Mouse (Mus musculus) kidney, adult 8-10 months (tissue): ENCODE results near the gene Gab2.

Experiments used
- DNase-seq, 2 experiments: peaks; one replicate each; pipeline ENCODE4 v3.0.0; 2022

Gene Gab2

DNA sequence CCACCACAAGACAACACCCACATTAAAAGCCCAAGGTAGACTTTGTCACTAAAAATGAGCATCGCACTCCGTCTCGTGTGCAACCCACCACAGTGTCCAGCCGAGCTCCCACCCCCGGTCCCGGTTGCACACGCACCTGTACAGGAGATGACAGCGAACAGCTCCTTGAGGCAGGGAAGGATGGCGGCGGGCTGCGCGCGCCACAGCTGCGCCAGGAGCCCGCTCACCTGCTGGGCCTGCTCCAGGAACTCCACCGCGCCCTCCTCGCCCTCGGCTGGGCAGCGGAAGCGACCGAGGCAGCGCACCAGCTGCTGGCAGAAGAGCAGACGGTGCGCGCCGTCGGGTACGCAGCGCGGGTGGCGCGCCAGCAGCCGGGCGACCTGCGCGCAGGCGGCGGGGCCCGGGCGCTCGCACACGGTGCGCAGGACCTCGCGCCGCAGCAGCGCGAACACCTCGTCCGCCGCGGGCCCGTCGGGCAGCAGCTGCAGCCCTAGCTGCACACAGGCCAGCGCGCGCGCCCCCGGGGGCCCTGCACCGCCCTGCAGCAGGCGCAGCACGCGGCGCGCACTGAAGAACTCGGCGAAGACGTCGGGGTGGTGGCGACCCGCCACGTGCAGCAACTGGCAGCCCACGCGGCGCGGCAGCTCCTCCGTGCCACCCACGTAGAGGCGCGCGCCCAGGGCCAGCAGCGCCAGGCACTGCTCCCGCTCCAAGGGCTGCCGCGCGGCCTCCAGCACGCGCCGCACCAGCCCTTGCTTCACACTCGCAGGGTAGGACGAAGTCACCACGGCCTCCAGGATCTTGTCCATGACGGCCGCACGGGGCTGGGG is 244.0 kb downstream of the Gab2 start:
- DNase-seq = no peak

DNA sequence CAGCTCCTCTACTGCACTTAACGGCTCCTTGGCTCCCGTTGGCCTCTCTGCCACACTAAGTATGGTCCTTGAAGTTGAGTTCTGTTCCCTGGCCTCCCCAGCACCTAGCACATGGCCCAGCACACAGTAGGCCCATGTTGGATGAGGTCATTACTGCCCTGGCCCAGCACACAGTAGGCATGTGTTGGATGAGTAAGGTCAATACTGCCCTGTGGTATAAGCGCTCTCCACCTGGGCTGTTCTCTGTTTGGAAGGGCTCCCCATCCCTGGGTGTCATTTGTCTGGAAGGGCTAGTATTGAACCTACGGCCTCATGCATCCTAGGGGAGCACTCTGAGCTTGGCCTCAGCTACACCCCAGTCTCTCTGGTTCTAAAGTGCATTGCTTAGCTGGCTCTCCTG is 246.0 kb downstream of the Gab2 start:
- DNase-seq = no peak

DNA sequence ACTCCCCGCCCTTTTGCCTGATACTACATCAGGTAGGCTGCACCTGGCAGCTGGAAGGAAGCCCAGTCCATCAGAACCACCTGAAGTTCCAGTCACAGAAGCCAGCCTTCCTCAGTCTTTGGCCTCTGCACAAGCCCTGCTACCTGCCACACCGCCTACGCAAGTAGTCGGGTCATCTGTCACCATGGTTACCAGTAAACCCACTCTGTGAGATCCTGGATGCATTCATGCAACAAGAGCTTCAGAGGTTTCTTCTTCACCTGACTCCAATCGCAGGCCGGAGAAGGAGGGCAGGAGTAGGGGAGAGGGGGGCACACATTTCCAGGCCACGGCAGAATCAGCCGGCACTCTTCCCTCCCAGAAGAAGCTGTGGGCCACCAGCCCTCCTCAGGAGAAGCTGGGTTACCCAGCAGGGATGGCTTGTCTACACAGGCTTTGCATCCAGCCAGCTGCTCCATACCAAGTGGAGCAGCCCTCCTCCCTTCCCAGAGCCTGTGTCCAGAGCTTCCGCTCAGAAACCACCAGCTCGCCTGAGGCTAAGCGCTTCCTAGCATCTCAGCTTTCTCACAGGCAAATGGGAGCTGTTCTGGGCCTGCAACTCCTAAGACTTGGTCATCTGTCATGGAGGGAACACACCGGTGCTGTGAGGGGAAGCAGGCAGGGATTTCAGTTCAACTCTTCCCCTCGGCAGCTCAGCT is 247.7 kb downstream of the Gab2 start:
- DNase-seq = no peak

DNA sequence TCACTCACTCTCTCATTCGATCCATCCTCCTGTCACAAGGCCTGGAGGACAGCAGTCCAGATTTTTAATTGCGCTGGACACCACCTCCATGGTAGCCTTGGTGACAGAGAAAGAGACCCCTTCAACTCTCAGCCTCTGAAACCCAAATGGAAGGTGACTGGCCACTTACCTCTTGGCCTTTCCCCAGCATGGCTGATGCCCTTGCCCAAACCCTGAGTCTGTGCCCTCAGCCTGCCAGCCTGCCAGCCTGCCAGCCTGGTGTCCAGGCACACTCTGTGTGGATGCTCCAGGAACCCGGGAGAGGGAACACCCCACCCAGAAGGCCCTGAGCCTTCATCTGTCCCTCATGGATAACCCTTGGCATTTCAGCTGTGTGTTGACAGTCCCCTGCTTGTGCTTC is 248.3 kb downstream of the Gab2 start:
- DNase-seq = no peak

DNA sequence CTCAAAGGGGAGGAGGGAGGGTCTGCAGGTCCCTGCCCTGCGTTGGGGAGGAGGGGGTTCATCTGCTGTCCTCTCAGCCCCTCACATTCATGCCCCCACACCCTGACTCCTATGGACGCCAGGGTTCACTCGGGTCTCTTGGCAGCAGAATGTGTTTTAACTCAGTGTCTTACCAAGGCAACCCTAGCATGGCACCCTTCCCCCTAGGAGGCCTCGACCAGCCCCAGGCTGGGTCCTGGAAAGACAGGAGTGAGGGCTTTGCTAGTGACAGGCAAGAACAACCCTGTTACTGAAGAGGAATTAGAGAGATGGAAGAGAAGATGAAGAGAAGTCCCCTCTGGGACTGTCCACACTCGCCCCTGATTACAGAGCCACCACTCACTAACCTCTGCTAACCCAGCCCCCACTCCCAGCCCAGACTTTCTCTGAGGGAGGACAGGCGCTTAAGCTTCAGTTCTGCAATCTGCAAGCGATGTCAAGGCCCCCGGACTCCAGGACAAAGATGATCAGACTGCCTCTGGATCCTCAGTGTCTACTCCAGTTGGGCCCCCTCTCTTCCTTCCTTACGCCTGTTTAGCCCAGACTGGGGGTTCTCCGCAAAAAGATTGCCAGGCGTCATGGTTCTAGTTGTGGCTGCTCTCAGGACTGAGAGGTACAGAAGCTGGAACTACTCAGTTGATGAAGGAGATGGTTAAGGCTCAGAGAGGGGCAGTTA is 249.7 kb downstream of the Gab2 start:
- no peak for DNase-seq

DNA sequence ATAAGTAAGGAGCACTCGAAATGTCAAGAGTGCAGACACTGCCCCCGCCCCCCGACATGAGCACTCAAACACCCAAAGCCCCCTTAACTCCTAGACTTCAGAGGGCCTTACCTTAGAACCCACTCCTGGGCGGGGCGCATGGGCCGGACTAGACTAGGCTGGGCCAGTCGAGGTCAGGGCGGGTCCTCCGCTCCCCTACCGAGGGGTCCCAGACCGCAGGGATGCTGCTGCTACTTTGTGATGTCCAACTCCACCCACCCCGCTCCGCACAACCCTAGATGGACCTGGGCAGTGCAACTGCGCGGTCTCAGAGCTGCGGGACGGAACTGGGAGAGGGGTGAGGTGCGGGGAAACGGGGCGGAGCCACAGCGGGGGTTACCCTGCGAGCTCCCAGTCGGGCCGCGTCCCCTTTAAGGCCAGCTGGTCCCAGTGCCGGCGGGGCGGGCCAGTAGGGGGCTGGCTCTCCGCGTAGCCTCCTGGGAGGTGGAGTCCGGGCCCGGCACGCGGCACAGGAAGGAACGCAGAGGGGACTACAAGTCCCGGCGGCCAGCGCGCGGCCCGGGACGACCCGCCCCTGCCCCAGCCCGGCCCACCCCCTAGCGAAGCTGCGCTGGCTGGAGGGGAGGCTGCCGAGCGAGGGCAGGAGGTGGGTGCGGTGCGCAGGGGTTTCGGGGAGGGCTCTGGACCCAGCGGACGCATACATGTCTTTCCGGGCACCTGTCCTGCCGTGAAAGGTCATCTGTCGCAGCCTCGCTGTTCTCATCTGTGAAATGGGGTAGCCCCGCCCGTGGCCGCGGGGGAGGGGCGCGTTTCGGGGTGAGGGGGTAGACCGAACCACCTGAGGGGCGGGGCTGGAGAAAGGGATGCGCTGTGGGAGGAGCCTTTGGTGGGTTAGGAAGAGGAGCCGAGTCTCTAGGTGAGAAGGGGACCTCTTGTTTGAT is 250.6 kb downstream of the Gab2 start, which contains the start of the genes Usp35 and Kctd21:
Gene Usp35, minus strand, starts transcription at position 295 of the 941 bp plus-strand sequence.
Gene Kctd21, plus strand, starts transcription at position 602 of the 941 bp plus-strand sequence.
- DNase-seq = peak; percentile 92 to 94

DNA sequence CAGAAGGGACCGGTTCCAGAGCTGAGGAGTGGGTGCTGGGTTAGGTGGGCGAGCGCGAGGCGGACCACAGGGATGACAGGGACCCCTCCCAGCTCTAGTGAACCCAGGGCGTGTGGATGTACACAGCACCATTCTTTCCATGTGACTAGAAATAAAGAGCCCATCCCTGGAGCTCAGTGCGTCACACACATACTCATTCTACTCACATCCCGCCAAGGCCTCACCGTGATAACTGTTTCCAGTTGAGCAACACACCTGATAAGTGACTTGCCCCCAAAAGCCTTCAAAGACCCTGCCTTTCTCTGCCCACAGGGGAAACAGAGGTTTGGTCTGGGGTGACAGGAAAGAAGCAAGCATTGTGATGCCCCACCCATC is 251.3 kb downstream of the Gab2 start:
- DNase-seq = no peak

DNA sequence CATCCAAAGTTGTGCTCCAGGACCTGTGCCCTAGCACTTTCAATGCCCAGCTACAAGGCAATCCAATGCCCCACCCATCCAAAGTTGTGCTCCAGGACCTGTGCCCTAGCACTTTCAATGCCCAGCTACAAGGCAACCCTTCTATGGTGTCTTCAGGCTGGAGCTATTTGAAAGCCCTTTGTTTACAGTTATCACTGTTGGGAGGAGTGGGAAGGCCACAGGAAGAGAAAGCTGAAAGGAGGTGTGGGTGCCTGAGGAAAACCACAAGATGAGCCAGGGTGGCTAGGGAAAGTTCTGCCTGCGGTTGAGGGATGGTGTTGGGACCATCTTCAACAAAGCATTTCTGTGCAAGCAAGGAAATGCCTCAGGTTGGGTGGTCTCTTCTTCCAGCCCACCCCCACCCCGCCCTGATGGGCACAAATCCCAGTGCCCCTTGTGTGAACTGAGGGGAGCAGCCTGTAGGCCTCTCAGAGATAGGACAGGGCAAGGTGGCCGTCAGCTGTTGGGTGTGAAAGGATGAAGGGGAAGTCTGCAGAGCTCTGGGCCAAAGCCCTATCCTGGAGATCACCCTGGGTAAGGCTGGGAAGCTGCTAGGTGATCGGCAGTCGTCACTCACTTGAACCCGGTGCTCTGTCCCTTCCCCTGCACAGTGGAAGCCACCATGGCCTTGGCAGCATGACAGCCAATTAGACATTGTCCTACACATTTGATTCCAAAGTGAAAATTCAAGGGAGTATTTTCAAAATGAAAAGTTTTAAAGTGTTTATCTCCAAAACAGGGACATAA is 251.9 kb downstream of the Gab2 start:
- DNase-seq = no peak

DNA sequence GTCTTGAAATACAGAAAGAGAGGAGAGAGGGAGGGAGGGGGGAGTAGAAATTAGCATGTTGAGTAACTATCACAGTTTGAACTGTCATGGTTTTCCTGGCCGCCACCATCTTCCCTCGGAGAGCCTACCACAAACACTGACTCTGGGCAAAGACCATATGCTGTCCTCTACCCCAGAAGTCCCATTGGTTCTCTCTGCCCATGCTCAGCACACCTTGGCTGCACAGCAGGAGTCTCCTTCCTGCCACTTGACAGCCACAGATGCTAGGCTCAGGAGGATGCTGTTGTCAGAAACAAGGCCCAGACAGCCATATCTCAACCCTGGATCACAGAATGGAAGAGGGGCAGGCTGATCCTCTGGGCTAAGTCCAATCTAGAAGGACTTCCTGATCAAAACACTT is 253.0 kb downstream of the Gab2 start:
- no peak for DNase-seq

DNA sequence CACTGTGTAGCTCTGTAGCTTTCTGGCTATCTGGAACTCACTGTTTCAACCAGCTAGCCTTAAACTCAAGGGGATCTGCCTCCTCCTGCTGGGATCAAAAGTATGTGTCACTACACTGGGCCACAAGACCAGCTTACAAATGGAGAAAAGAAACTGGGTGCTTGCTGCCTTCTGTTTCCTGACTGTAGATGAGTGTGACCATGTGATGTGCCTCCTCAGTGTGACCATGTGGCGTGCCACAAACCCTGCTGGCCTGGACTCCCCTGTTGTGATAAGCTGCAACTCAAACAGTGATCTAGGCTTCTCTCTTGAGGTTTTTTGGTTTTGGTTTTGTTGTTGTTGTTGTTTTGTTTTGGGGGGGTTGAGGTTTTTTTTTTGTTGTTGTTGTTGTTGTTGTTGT is 255.3 kb downstream of the Gab2 start:
- DNase-seq = no peak

DNA sequence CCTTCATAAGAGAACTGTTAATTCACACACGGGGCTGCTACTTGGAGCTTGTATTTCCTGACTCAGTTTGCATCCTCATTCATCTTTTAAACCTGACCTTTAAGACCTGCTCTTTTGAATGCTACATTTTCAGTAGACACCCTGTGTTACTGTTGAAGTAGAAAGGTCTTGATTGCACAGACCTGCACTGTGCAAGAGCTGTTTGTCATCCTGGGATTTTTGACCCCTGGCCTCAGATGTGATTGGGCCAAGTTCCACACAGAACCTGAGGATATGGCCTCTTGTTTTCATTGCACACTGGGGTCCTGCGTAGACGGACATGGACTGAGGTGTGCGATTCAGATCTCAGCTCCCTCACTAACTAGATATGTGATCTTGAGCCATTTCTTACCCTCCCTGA is 257.2 kb downstream of the Gab2 start:
- no peak for DNase-seq

DNA sequence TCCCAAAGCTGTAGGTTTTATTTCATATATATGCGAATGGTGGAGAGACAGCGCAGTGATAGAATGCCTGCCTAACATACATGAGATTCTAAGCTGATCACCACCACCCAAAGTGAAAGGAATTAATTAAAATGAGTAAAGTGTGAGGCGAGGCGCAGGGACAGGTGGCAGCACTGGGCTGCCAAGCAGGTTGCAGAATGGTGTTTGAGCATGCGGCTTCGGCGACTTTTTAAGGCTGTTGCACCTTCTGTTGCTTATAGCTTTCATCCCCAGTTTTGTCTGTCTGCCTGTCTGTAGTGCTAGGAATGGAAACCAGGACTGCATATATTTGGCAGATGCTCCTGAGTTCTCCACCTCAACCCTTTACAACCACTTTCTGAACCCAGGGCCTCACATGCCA is 258.2 kb downstream of the Gab2 start:
- no peak for DNase-seq

DNA sequence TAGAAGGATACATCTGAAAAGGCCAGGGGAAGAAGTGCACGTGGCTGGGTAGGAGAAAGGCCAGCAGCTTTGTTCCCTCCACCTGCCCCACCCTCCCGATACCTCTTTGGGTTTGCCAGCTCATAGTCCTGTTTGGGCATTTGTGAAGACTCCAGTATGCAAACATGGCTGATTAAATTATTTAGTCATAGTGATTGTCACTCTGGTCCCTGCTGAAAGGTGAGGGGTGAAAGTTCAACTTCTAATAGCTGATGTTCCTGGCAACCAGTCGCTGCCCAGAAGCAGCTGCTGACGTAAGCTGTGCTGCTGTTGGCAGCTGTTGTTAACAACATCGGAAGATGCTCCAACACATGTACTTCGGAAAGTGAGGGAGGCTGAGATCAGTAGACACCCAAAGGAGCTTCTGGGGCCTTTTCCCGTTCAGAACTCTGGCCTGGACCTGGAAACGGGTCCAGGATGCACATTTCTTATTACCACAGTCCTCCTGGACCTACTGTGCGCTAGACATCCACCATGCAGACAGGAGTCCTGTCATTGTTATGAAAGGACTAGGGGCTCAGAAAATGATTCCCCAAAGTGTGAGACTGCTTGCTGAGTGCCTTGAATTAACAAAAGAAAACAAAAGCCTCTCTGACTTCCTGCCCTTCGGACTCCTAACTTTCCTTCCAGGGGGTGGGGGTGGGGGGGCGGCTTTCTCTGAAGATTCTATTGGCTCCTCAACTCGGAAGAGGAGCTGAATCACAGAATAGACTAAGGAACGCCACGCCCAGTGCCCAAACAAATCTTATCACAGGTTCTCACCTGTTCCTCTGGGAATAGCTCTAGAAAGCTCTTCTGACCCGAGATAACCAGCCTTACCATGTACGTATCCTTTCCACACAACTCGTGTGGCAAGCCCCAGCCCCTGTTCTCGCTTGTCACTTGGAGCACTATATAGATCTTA is 259.8 kb downstream of the Gab2 start:
- peak in 1 of 2 experiments; percentile 15 for DNase-seq

DNA sequence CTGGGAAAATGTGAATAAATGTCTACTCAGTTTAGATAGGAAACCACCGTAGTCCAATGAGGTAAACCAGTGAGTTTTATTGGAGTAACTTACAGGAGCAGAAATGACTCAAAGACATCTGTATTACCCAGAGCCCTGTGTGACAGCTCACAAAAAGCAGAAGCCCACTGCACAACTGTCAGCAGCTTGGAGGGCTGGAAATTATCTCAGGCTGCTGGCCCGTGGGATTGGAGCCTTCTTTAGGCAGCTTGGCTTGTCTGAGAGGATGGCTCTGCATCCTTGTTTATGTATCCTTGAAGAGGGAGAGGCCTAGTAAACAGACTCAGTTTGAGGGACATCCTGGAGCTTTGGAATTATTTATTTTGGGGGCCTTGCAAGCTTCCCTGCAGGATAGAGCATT is 261.6 kb downstream of the Gab2 start:
- no peak for DNase-seq

DNA sequence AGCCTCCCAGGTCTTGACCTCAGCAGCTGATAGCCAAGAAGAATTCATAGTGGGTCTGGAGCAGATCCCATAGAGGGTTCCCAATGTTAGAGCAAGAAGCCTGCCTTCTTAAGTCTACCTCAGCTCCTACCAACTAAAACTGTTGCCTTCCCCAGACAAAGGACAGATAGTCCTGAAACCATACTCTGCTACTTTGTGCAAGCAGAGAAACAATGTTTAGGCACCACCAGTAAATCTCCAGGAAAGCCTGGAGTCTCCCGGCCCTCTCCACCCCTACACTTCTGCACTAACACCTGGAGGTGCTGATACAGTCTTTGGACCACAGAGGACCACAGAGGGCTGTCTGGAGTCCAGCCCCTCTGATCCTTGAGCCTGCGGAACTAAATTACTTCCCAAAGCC is 263.3 kb downstream of the Gab2 start:
- no peak for DNase-seq

DNA sequence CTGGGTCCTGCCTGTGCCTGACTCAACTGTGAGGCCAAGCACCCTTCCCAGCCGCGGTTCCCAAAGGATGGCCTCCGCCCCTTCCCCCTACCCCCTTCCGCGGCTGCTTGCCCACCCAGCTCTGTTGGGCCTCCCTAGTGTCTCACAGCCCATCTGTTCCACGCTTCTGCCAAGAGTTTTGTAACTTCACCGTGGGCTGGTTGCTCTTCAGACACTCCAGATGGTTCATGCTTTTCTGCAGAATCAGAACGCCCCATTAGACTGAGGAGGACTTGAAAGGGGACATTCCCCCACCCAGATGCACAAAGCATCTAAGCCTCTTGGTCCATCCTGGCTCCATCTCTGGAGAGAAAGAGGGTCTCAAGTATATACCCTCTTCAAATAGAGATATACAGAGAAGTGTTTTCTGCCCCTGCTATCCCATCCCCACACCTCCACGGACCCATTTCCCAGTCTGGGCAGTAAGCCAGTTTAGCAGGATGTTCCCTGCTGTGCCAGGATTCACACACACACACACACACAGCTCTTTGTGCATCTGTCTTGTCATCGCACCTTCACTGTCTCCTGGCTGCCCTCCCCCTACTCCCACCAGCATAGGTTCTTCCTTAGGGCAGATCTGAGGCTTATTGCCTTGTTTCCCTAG is 264.0 kb downstream of the Gab2 start:
- no peak for DNase-seq

DNA sequence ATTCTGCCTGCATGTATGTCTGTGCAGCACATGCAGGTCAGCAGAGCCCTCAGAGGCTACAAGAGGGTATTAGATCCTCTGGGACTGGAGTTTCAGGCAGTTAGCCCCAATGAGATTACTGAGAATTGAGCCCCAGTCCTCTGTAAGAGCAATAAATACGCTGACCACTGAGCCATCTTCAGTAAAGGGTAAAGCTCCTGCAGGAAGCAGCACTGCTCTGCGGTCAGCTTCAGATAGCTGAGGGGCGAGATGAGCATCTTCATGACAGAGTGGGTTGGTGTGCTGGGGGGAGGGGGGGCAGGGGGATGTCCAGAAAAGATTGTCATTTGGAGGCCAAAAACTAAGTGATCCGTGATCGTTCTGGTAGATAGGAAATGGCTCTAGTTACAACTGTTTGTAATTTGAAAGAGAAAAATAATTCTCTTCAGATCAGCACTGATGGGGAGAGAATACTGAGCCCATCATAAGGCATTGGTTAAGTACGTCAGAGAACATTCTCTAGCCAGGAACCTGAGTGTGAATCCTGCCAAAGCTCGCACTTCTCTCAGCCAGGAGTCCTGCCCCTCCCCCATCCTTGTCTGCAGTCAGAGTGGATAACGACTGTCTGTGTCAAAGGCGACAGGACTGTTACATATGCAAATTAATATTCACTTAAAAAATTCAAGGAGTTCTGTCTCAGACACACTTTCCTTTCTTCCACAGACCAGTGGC is 264.9 kb downstream of the Gab2 start:
- no peak for DNase-seq

DNA sequence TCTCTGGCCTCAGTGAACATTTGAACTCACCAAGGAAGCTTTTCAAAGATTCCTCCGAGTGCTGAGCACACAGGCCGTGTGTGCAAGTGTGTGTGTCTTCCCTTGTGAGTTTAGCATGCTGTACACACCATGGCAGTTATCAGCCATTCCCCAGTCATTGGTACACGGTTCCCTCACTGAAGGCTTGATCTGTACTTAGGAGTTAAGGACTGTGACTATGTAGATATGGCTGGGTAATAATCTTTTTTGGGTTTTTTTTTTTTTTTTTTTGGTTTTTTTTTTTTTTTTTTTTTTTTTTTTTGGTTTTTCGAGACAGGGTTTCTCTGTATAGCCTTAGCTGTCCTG is 265.4 kb downstream of the Gab2 start:
- DNase-seq = no peak

DNA sequence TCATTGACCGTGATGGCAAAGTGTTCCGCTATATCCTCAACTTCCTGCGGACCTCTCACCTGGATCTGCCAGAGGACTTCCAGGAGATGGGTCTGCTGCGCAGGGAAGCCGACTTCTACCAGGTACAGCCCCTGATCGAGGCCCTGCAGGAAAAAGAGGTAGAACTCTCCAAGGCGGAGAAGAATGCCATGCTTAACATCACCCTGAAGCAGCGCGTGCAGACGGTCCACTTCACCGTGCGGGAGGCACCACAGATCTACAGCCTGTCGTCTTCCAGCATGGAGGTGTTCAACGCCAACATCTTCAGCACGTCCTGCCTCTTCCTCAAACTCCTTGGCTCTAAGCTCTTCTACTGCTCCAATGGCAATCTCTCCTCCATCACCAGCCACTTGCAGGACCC is 266.1 kb downstream of the Gab2 start:
- no peak for DNase-seq

DNA sequence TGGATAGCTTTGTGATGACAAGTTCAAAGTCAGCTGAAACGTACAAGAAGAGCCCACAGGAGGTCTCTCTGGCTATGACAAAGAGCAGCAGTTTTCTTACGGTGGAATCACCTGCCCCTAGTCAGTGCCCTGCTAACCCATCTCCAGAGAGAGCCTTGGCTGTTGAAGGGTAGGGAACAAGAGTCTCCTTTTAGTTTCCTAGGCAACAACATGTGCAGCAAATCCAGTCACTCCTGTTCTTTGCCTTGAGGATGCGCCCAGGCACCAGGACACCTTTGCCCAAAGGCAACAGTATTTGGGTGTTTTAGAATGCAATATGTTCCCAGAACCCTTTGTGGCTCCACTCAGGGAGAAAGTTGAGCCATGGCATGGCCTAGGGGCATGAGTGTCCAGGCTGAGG is 266.9 kb downstream of the Gab2 start:
- no peak for DNase-seq
